25 mouse cellular contexts compared by ENCODE assay signal in genomic region chr6:65157042-65157441, GRCm38 (mm10). TPM values are rescaled to one million over a fixed set of nuclear protein-coding genes. Genes with fewer than 3 reads are reported as not detected.
DNase-seq lines count a peak whose midpoint lies in the region; ATAC-seq and TF ChIP-seq lines count a peak whose summit lies in the region.
"Had no signal": no experiment of that assay in that cellular context is flagged by ENCODE, and none has a peak within 500 bp of the region (broad histone marks: within the 10 kb centered on the region; RNA-seq: fewer than 3 reads in every experiment).

No protein-coding gene starts in this region.

- H3K4me3 ChIP-seq in cerebellum, adult 2 months (replicated peaks; ENCODE audit: insufficient read depth, low read depth, low read length), result no peak overlapping the region
- H3K4me3 ChIP-seq in forebrain, embryonic 11.5 days (ENCODE audit: low read depth, low read length), result no peak overlapping the region
- H3K4me3 ChIP-seq: embryonic facial prominence, embryonic 13.5 days; forebrain, embryonic 10.5 days; hindbrain, embryonic 12.5 days; limb, embryonic 13.5 days; lung, embryonic 15.5 days; midbrain, embryonic 10.5 days; midbrain, embryonic 15.5 days; neural tube, embryonic 15.5 days; stomach, embryonic 15.5 days had no signal

- TF ChIP-seq POLR2A in cerebellum, adult 2 months (IDR thresholded peaks at IDR 0.05; ENCODE audit: borderline replicate concordance, insufficient read depth, low read length), result no peak

- no peak overlapping the region for H3K4me2 ChIP-seq in forebrain, embryonic 11.5 days (ENCODE audit: low read depth, low read length, severe bottlenecking)
- H3K4me2 ChIP-seq: embryonic facial prominence, embryonic 13.5 days; hindbrain, embryonic 12.5 days; limb, embryonic 13.5 days; liver, embryonic 11.5 days; lung, embryonic 15.5 days; midbrain, embryonic 15.5 days; neural tube, embryonic 15.5 days; stomach, embryonic 15.5 days had no signal

- 16% methylated on average over 4 of the region's 4 CpGs for WGBS in cerebellum, adult 2 months
- 94% methylated on average over 4 of the region's 4 CpGs for WGBS in forebrain, embryonic 11.5 days

- no peaks in the 10 kb centered on the region for H3K36me3 ChIP-seq in forebrain, embryonic 11.5 days (ENCODE audit: control insufficient read depth, insufficient read depth, low read length)
- H3K36me3 ChIP-seq: embryonic facial prominence, embryonic 13.5 days; forebrain, embryonic 10.5 days; hindbrain, embryonic 12.5 days; limb, embryonic 13.5 days; lung, embryonic 15.5 days; midbrain, embryonic 10.5 days; midbrain, embryonic 15.5 days; neural tube, embryonic 15.5 days; stomach, embryonic 15.5 days had no signal

- no peak for ATAC-seq in forebrain, embryonic 11.5 days (replicated peaks; ENCODE audit: low FRiP score)
- ATAC-seq: forebrain, postnatal 0 days; intestine, postnatal 0 days; midbrain, embryonic 15.5 days had no signal

- H3K27ac ChIP-seq in cerebellum, adult 2 months (ENCODE audit: insufficient read depth, low read length), result no peak overlapping the region
- H3K27ac ChIP-seq in forebrain, embryonic 11.5 days (ENCODE audit: low read depth, low read length), result no peak overlapping the region
- H3K27ac ChIP-seq: embryonic facial prominence, embryonic 13.5 days; forebrain, embryonic 10.5 days; hindbrain, embryonic 12.5 days; limb, embryonic 13.5 days; lung, embryonic 15.5 days; midbrain, embryonic 10.5 days; midbrain, embryonic 15.5 days; neural tube, embryonic 15.5 days; stomach, embryonic 15.5 days had no signal

- H3K27me3 ChIP-seq in cerebellum, adult 2 months (ENCODE audit: control insufficient read depth, insufficient read depth, low read length), result no peaks in the 10 kb centered on the region
- no peaks in the 10 kb centered on the region for H3K27me3 ChIP-seq in forebrain, embryonic 11.5 days (ENCODE audit: control insufficient read depth, insufficient read depth, low read length)
- H3K27me3 ChIP-seq: embryonic facial prominence, embryonic 13.5 days; hindbrain, embryonic 12.5 days; limb, embryonic 13.5 days; lung, embryonic 15.5 days; midbrain, embryonic 15.5 days; neural tube, embryonic 15.5 days; stomach, embryonic 15.5 days had no signal

- H3K9me3 ChIP-seq in forebrain, embryonic 11.5 days (ENCODE audit: control insufficient read depth, low read length), result no peaks in the 10 kb centered on the region
- H3K9me3 ChIP-seq: embryonic facial prominence, embryonic 13.5 days; forebrain, embryonic 10.5 days; hindbrain, embryonic 12.5 days; limb, embryonic 13.5 days; lung, embryonic 15.5 days; midbrain, embryonic 10.5 days; midbrain, embryonic 15.5 days; neural tube, embryonic 15.5 days; stomach, embryonic 15.5 days had no signal

- DNase-seq in left cerebral cortex, postnatal 4 days, result peak; percentile 20
- DNase-seq in left cerebral cortex, adult 8-10 months (ENCODE audit: low spot score in 2 of 2), result no peak
- peak; percentile 71 to 90 for DNase-seq in cerebellum, adult 2 months
- DNase-seq in cerebellum, postnatal 14 days, result peak; percentile 70 to 87
- no peak for DNase-seq in kidney, postnatal 14 days
- DNase-seq in forebrain, embryonic 11.5 days (ENCODE audit: low spot score), result no peak
- DNase-seq: adrenal gland, postnatal 25 days; B cell, adult 2 months; forebrain, postnatal 0 days; gastrocnemius, postnatal 10 days; heart, postnatal 14 days; kidney, adult 9 months; kidney, postnatal 10 days; right cerebral cortex, adult 18-20 months had no signal

- peaks cover 14% of the 10 kb centered on the region for H3K4me1 ChIP-seq in cerebellum, adult 2 months (ENCODE audit: control insufficient read depth, insufficient read depth, low read length)
- H3K4me1 ChIP-seq in forebrain, embryonic 11.5 days (replicated peaks; ENCODE audit: control insufficient read depth, insufficient read depth, low read length), result no peaks in the 10 kb centered on the region
- H3K4me1 ChIP-seq: embryonic facial prominence, embryonic 13.5 days; hindbrain, embryonic 12.5 days; limb, embryonic 13.5 days; lung, embryonic 15.5 days; midbrain, embryonic 10.5 days; midbrain, embryonic 15.5 days; neural tube, embryonic 15.5 days; stomach, embryonic 15.5 days had no signal

- intact Hi-C loops in left cerebral cortex, postnatal 4 days (cut with DNase I), result no loop called here

- no peak overlapping the region for H3K9ac ChIP-seq in forebrain, embryonic 11.5 days (ENCODE audit: low read length)
- H3K9ac ChIP-seq: embryonic facial prominence, embryonic 13.5 days; forebrain, postnatal 0 days; hindbrain, embryonic 12.5 days; limb, embryonic 13.5 days; lung, embryonic 15.5 days; midbrain, embryonic 15.5 days; neural tube, embryonic 15.5 days; stomach, embryonic 15.5 days had no signal

- TF ChIP-seq CTCF in cerebellum, adult 2 months (IDR thresholded peaks at IDR 0.05; ENCODE audit: borderline replicate concordance, insufficient read depth, low read depth, low read length), result no peak

RNA-seq across cellular contexts. Expression of gene Hpgds, which starts 12.3 kb away (rescaled TPM):
- 1 to 10 TPM; 2.2 to 2.4 TPM for total RNA-seq in left cerebral cortex, postnatal 4 days (2021)
- 10 to 100 TPM in 2 of 4 experiments, 1 to 10 TPM in 2; 4.4 to 13.2 (median 9.6) TPM for total RNA-seq in left cerebral cortex, adult 8-10 months (2022)
- 2.0 and 2.4 TPM in 2 replicates for polyA plus RNA-seq in cerebellum, adult 2 months (2012; rRNA removed)
- polyA plus RNA-seq in forebrain, embryonic 11.5 days (2014; fragmentation: Nextera tagmentation; extraction: Ambion mirVana), result 4.8 and 5.1 TPM in 2 replicates

Comparison
In these comparisons a context has a peak if more than half of its experiments do, and no peak if none do; other contexts are left out.
1. DNase-seq: peak in left cerebral cortex, postnatal 4 days (single experiment), cerebellum, adult 2 months (2 of 2) and cerebellum, postnatal 14 days (2 of 2); none in left cerebral cortex, adult 8-10 months (0 of 2), kidney, postnatal 14 days (single experiment) and forebrain, embryonic 11.5 days (single experiment).